Mouse (Mus musculus) midbrain, embryonic 13.5 days (tissue): Measurements from ENCODE around the gene Hlcs. TPM values are rescaled to one million over a fixed set of nuclear protein-coding genes. Genes with fewer than 3 reads are reported as not detected.
A peak's percentile ranks its signal among the peaks of the same experiment; 100 is the strongest.

Experiments
- ATAC-seq: fragments of 200-750 bp; cut with Nextera tagmentation; 2 replicates; pipeline ENCODE4 v1.8.0; 2017; ENCODE audit warnings: mild to moderate bottlenecking, moderate TSS enrichment, moderate library complexity
- H3K27ac ChIP-seq: fragments of 300-500 bp; sonication (generic); 2 replicates; pipeline ENCODE4 v1.5.1; 2015; ENCODE audit warnings: inconsistent platforms, mild to moderate bottlenecking, moderate library complexity
- H3K27me3 ChIP-seq: fragments of 300-500 bp; sonication (generic); 2 replicates; pipeline ENCODE4 v1.6.1; 2015; ENCODE audit warnings: mild to moderate bottlenecking, inconsistent platforms
- H3K36me3 ChIP-seq: fragments of 300-500 bp; sonication (generic); 2 replicates; pipeline ENCODE4 v1.6.1; 2015; ENCODE audit warnings: mild to moderate bottlenecking, inconsistent platforms
- H3K4me1 ChIP-seq: fragments of 300-500 bp; sonication (generic); replicated peaks from 2 replicates; pipeline ENCODE4 v1.6.1; 2015; ENCODE audit warnings: inconsistent platforms
- H3K4me2 ChIP-seq: fragments of 300-500 bp; sonication (generic); replicated peaks from 2 replicates; pipeline ENCODE4 v1.6.1; 2015; ENCODE audit warnings: moderate library complexity, mild to moderate bottlenecking, inconsistent platforms
- H3K4me3 ChIP-seq: fragments of 300-500 bp; sonication (generic); replicated peaks from 2 replicates; pipeline ENCODE4 v1.5.1; 2015; ENCODE audit warnings: mild to moderate bottlenecking, inconsistent platforms
- H3K9ac ChIP-seq: fragments of 300-500 bp; sonication (generic); replicated peaks from 2 replicates; pipeline ENCODE4 v1.6.1; 2015; ENCODE audit warnings: mild to moderate bottlenecking, inconsistent platforms
- H3K9me3 ChIP-seq: fragments of 300-500 bp; sonication (generic); 2 replicates; pipeline ENCODE4 v1.6.1; 2016; ENCODE audit warnings: mild to moderate bottlenecking, inconsistent platforms
- WGBS: fragments of 180-500 bp; shearing (Covaris S2); methylation state at CpG from one replicate; pipeline ENCODE4 v1.1.7; 2015; 5-methylcytosine and 5-hydroxymethylcytosine counted together
- polyA plus RNA-seq: library from polyadenylated mRNA; unstranded; fragments of >200 nt; fragmentation: Nextera tagmentation; extraction: Ambion mirVana; gene quantifications from 2 replicates; pipeline ENCODE4 v1.2.1, GENCODE M21; 2015

Gene Hlcs
- polyA plus RNA-seq, 1 experiment from 2014 or later = 9.2 TPM

DNA sequence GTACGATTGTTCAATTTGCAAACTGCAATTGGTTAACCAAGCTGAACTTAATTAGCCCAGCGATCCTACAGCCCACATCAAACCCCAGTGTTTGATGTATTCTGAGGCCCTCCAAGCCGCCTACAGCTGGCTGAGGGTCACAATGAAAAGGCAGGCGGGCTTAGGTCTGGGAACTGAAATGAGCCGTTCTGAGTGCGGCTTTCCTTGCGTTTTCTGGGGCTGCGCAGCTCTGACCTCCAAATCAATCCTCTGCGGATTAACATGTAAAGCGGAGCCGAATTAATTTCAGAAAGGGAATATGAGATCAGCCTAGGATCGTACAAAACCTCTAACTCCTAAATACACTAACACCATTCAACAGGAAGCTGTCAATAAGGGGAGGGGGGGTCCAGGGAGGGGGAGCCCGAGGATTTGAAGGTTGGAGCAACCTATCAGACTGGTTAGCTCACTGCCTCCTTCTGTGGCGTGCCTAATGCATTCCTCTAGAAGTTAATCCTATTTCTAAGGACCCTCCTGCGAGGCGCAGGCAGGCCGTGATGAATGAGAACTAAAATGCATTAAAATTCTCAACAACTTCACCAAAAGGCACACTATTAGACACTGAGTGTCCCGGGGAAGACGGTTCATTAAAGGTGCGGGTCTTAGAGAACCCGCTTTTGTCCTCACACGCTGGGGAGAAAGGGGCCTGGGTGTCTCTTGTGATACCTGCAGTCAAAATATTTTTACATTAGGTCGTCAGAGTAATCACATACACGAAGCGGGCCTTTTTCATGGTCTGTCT, 133.8 kb downstream of the Hlcs start:
- no peaks in the 10 kb centered on the region for H3K9me3 ChIP-seq
- no peak overlapping the region for H3K9ac ChIP-seq
- peak overlapping the region; percentile 56 for H3K27ac ChIP-seq
- WGBS = 3% methylated on average over 25 of the region's 25 CpGs
- H3K4me3 ChIP-seq = peak overlapping the region; percentile 5; the same call in 1 of the 2 replicates
- no peaks in the 10 kb centered on the region for H3K36me3 ChIP-seq
- H3K4me2 ChIP-seq = peak overlapping the region; percentile 36
- H3K4me1 ChIP-seq = peaks cover 42% of the 10 kb centered on the region
- peaks cover 84% of the 10 kb centered on the region for H3K27me3 ChIP-seq
- peak; percentile 87 for ATAC-seq

DNA sequence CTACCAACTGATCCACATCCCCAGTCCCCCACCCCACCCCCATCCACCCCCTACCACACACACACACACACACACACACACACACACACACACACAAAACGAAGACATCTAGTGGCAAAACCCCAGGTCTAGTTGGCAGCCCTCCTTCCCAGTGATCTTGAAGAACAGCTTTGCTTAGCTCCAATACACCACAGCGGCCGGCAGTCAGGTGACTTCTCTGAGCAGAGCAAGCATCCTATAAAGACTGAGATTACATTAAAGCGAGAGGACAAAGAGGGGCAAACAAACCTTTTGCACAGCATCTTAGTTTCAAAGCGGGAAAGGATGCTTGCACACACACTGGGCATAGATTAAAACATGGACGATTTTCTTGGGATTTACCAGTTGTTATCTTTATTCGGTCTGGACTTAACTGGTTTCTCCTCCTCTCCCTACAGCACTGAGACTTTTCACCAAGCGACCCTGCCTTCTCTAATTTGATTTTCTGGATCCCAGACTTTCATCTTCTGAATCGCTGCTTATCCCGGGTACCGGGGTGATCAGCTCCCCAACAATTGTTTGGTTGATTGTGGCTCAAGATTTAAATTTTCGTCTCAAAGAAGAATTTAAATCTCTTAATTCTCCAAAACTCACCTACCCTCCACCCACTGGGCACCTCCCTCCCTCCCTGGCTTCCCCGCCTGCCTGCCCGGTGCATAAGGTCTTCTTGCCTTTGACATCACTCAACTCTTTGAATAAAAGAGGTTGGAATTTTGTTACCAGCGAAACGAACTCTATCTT, 134.7 kb downstream of the Hlcs start:
- no peak overlapping the region for H3K4me3 ChIP-seq
- no peaks in the 10 kb centered on the region for H3K36me3 ChIP-seq
- peak overlapping the region; percentile 36 for H3K4me2 ChIP-seq
- peaks cover 84% of the 10 kb centered on the region for H3K27me3 ChIP-seq
- no peaks in the 10 kb centered on the region for H3K9me3 ChIP-seq
- 0 out of 2 replicates have a peak, but pooled peaks have one; percentile 7 for ATAC-seq
- H3K4me1 ChIP-seq = peaks cover 42% of the 10 kb centered on the region
- peak overlapping the region; percentile 56; the same call in 1 of the 2 replicates for H3K27ac ChIP-seq
- H3K9ac ChIP-seq = no peak overlapping the region
- 7% methylated on average over 16 of the region's 16 CpGs for WGBS

DNA sequence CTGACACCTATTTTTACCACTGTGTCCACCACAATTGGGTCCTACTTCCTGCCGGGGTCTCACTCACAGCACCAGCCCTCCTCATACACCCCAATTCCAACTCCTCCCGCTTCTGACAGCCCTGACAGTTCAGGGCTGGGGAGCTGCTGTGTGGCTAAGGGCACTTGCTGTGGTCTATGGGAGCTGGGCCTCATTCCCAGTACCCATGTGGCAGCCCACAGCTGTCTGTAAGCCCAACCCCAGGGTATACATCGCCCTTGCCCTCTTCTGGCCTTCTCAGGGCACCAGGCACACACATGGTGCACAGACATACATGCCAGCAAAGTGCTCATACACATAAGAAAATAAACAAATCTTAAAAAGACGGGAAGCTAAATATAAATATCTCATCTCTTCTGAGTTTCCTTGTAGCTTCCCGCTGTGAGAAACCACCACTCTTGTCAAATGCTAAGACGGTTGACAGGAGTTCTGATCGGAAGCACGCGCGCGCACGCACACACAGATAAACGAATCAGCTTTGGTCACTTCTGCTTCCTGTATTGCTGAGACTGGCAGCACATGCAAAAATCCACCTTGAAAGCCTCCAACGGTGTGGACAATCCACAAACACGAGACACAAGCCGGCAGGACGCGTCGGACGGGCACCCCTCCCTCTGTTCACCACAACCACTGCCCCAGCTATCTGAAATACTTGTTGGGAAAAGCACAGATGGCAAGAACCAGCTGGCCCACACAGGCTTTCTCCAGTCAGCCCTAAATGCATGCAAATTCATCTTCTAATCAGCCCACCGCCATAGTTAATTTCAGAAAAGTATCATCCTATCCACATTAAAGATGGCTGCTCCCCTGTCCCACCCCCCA, 136.1 kb downstream of the Hlcs start:
- Histone ChIP-seq H3K9me3 (no peaks in the 10 kb centered on the region), H3K9ac (no peak overlapping the region), H3K36me3 (no peaks in the 10 kb centered on the region), H3K4me2 (no peak overlapping the region), H3K4me3 (no peak overlapping the region), H3K27me3 (peaks cover 84% of the 10 kb centered on the region), H3K4me1 (peaks cover 42% of the 10 kb centered on the region), H3K27ac (no peak overlapping the region)
- WGBS = 76% methylated on average over 21 of the region's 21 CpGs
- no peak for ATAC-seq

DNA sequence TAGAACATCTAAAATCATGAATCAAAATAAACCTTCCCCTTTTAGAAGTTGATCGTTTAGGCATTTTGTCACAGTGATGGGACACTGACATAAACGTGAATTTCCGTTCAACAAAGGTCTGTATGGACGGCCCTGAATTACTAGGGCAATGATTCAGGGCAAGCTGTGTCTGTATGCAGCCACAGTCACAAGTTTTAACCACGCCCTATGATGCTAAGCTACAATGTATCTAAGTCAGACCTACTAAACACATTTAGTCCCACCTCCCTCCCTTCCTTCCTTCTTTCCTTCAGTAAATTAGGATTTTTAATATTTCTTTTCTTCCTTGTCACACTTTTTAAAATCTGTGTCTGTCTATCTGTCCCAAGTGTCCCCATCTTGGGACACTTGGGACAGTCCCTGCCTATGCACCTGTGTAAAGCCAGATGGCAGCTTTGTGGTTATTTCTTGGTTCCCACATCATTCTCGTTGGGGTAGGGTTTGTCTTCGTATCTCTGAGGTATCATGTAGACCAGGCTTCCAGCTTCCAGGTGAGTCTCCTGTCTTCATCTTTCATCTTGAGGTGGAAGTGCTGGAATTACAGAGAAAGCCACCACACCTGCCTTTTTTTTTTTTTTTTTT, 137.9 kb downstream of the Hlcs start:
- Histone ChIP-seq H3K4me2 (no peak overlapping the region), H3K4me1 (peaks cover 42% of the 10 kb centered on the region), H3K27me3 (peaks cover 84% of the 10 kb centered on the region), H3K27ac (no peak overlapping the region), H3K36me3 (no peaks in the 10 kb centered on the region), H3K9ac (no peak overlapping the region), H3K4me3 (no peak overlapping the region), H3K9me3 (no peaks in the 10 kb centered on the region)
- WGBS = 82% methylated on average over 7 of the region's 7 CpGs
- ATAC-seq = no peak

DNA sequence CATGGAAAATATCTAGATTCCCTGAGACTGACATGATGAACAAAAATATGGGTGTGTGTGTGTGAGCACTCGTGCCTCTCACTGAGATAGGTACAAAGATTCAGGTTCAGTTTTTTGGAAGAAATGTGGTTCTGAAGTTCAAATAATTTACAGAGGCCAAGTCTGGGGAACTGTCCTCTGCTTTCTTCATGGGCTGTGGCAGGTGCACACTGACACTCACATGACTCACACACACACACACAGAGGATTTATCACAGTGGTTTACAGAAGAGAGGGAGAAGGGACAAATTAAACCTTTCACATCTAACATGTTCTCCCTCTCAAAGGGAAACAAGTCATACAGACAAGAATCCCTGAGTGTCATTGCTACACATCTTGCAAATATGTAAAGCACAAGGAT, 140.0 kb downstream of the Hlcs start:
- 96% methylated on average over 1 of the region's 1 CpGs for whole genome bisulfite sequencing
- H3K36me3 ChIP-seq = no peaks in the 10 kb centered on the region
- no peaks in the 10 kb centered on the region for H3K9me3 ChIP-seq
- H3K4me3 ChIP-seq = no peak overlapping the region
- H3K9ac ChIP-seq = no peak overlapping the region
- no peak overlapping the region for H3K27ac ChIP-seq
- ATAC-seq = no peak
- peaks cover 28% of the 10 kb centered on the region for H3K4me1 ChIP-seq
- H3K27me3 ChIP-seq = peaks cover 95% of the 10 kb centered on the region
- no peak overlapping the region for H3K4me2 ChIP-seq

DNA sequence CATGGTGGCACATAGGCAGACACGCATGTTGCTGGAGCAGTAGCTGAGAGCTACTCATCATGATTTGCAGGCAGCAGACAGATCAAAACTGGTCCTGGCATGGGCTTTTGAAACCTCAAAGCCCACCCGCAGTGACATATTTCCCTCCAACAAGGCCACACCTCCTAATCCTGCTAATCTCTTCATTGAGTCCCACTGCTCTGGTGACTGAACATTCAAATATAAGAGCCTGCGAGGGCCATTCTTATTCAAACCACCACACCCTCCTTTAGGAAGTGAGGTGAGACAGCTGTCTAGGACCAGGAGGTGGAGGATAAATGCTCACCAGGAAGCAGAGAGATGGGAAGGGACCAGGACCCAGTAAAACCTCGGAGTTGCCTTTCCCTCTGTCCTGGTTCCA, 143.2 kb downstream of the Hlcs start:
- H3K9ac ChIP-seq = no peak overlapping the region
- 8% methylated on average over 4 of the region's 4 CpGs for WGBS
- ATAC-seq = peak; percentile 84
- H3K4me3 ChIP-seq = no peak overlapping the region
- H3K4me2 ChIP-seq = no peak overlapping the region
- H3K27me3 ChIP-seq = peaks cover 97% of the 10 kb centered on the region
- H3K27ac ChIP-seq = no peak overlapping the region
- H3K9me3 ChIP-seq = no peaks in the 10 kb centered on the region
- H3K4me1 ChIP-seq = peaks cover 14% of the 10 kb centered on the region
- H3K36me3 ChIP-seq = no peaks in the 10 kb centered on the region

DNA sequence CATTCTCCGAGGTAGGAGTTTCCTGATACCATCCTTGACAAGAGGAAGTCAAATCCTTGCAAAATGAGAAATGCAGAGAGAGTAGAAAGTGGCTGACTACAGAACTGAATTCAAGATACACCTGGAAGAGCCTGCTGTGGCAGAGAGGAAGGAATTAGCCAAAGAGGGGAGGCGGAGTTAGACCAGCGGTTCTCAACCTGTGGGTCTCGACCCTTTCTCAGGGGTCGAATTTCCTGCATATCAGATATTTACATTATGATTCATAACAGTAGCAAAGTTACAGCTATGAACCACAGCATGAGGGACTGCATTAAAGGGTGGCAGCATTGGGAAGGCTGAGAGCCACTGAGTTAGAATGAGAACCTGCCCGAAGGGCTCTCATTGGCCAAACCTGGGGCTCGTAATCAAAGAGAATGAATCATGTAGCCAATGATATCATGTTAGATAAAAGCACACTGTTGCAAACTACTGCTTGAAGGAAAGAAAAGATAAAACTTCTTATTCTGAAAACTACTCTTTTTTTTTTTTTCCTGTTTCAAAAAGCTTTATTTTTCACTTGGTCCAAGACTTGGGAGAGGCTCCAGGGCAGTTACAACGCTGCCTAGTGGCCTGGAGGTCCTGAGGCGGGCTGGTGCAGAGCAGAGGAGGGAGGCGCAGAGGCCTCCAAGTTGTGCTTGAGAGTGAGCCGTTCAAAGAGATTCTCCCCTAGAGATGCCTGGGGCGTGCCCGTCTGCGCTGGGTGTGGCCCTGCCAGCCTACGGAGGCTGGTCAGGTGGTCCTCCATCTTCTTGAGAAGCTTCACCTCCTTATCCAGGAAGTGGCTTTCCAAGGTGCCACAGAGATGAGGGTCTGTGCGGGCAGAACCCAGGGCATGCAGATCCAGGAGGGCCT, 144.5 kb downstream of the Hlcs start:
- no peaks in the 10 kb centered on the region for H3K36me3 ChIP-seq

DNA sequence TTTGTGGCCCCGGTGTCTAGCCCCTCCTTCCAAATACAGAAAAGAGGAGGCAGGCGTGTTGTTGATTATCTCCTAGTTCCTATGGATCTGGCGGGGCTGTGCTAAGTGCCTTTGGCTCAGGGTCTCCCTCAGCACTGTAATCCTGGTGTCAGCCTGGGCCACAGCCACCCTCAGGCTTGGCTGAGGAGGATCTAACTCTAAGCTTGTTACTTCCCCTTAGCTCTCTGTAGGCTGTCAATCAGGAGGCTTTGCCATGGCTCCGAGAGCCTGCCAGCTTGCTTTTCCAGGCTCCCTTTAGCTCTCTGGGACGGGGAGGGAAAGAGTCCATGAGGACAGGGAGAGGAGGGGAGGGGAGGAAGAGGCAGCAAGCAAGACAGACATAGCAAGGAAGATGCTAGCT, 148.4 kb downstream of the Hlcs start:
- peaks cover 91% of the 10 kb centered on the region for H3K27me3 ChIP-seq
- H3K27ac ChIP-seq = no peak overlapping the region
- 28% methylated on average over 5 of the region's 5 CpGs for WGBS
- no peak overlapping the region for H3K9ac ChIP-seq
- peaks cover 20% of the 10 kb centered on the region for H3K4me1 ChIP-seq
- no peaks in the 10 kb centered on the region for H3K9me3 ChIP-seq
- H3K4me2 ChIP-seq = no peak overlapping the region
- no peak overlapping the region for H3K4me3 ChIP-seq
- peak; percentile 75 for ATAC-seq
- H3K36me3 ChIP-seq = no peaks in the 10 kb centered on the region

More for the DNA sequence above, 144.5 kb downstream of the Hlcs start:
- H3K4me3 ChIP-seq = no peak overlapping the region
- ATAC-seq = no peak
- 88% methylated on average over 16 of the region's 16 CpGs for WGBS
- no peaks in the 10 kb centered on the region for H3K9me3 ChIP-seq
- no peak overlapping the region for H3K9ac ChIP-seq
- peaks cover 26% of the 10 kb centered on the region for H3K4me1 ChIP-seq
- peaks cover 95% of the 10 kb centered on the region for H3K27me3 ChIP-seq
- H3K4me2 ChIP-seq = no peak overlapping the region
- no peak overlapping the region for H3K27ac ChIP-seq

DNA sequence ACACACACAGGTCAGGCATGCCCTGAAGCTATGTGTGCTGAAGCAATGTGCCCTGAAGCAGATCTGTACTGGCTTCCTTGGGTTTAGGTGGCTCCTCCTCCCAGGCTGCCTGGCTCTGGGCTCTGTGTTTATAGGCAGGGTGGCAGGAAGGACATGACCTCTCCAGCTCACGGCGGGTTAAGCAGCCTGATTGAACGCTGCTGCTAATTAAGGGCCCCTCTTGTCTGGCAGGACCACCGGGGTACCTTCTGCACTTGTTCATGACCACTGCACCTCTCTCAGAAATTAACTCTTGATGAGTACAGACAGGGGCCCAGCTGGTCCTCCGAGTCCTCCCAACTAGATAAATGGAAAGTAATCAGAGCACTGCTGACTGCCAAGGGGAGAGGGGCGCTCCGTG, 149.1 kb downstream of the Hlcs start:
- no peak overlapping the region for H3K4me2 ChIP-seq
- 15% methylated on average over 7 of the region's 7 CpGs for WGBS
- H3K27me3 ChIP-seq = peaks cover 86% of the 10 kb centered on the region
- no peaks in the 10 kb centered on the region for H3K36me3 ChIP-seq
- no peaks in the 10 kb centered on the region for H3K9me3 ChIP-seq
- peak; percentile 40; the same call in 1 of the 2 replicates for ATAC-seq
- H3K4me1 ChIP-seq = peaks cover 18% of the 10 kb centered on the region
- no peak overlapping the region for H3K4me3 ChIP-seq
- no peak overlapping the region for H3K27ac ChIP-seq
- H3K9ac ChIP-seq = no peak overlapping the region

DNA sequence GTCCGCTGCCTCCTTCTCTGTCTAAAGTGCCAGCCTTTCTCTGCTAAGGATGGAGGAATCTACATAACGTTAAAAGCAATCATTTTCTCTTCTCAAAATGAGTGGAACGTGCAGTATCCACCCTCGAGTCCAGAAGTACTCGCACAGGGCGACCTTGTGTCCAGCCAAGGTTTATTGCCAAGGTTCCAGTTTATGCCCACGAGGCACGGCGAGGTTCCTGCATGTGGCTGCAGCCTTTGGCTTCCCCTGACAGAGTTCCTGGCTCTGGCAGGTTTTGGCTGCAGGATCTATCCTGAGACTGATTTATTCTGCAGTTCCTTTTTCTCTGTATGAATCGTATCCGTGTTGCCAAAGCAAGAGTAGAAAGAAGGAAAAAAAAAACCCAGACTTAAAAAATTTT, 150.3 kb downstream of the Hlcs start:
- H3K4me3 ChIP-seq = no peak overlapping the region
- peaks cover 81% of the 10 kb centered on the region for H3K27me3 ChIP-seq
- no peak overlapping the region for H3K4me2 ChIP-seq
- no peak overlapping the region for H3K9ac ChIP-seq
- H3K27ac ChIP-seq = no peak overlapping the region
- no peak for ATAC-seq
- H3K36me3 ChIP-seq = no peaks in the 10 kb centered on the region
- WGBS = 92% methylated on average over 11 of the region's 11 CpGs
- H3K4me1 ChIP-seq = peaks cover 18% of the 10 kb centered on the region
- H3K9me3 ChIP-seq = no peaks in the 10 kb centered on the region

DNA sequence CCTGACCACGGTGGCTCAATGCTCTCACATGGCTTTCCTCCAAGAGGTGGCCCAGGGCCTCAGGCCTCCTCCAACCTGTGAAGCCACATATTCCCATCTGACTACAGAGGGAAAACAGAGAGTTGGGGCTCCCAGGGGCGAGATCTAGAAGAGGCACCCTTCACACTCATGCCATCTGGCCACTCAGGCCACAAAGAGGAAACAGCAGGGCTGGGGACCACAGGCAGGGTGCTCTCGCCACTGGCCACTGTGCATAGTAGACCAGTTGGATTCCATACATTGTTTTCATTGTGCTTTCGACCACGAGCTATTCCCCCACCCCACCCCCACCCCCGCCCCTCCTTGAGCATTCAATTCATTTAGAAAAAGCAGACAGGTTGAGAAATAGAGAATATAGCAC, 151.4 kb downstream of the Hlcs start:
- H3K36me3 ChIP-seq = no peaks in the 10 kb centered on the region
- H3K9me3 ChIP-seq = no peaks in the 10 kb centered on the region
- H3K4me3 ChIP-seq = no peak overlapping the region
- H3K4me1 ChIP-seq = peaks cover 18% of the 10 kb centered on the region
- no peak for ATAC-seq
- no peak overlapping the region for H3K9ac ChIP-seq
- H3K27ac ChIP-seq = no peak overlapping the region
- WGBS = 42% methylated on average over 6 of the region's 6 CpGs
- peaks cover 76% of the 10 kb centered on the region for H3K27me3 ChIP-seq
- H3K4me2 ChIP-seq = no peak overlapping the region
